Mouse (Mus musculus) limb, embryonic 14.5 days (tissue): ENCODE measurements at regions not wholly inside any gene's neighbourhood (a gene's known extent, or its start where the extent isn't known, plus 50 kb on each side); places are given as distances from the start of the nearest gene placed in this dataset.

Experiments used
- ATAC-seq: fragments of 200-750 bp; cut with Nextera tagmentation; 2 replicates; pipeline ENCODE4 v1.8.0; 2017; ENCODE audit warnings: low read depth, moderate number of reproducible peaks, moderate TSS enrichment; ENCODE audit not compliant: low FRiP score
- DNase-seq: peaks from one replicate; pipeline ENCODE4 v3.0.0-alpha.2; 2015; ENCODE audit warnings: low spot score
- H3K27ac ChIP-seq: fragments of 300-500 bp; sonication (generic); replicated peaks from 2 replicates; pipeline ENCODE4 v1.5.1; 2014; ENCODE audit warnings: low read depth, mild to moderate bottlenecking, low read length, moderate library complexity, mixed read lengths
- H3K27me3 ChIP-seq: fragments of 300-500 bp; sonication (generic); 2 replicates; pipeline ENCODE4 v1.6.1; 2014; ENCODE audit warnings: low read length, mixed read lengths; ENCODE audit not compliant: control insufficient read depth, insufficient read depth
- H3K36me3 ChIP-seq: fragments of 300-500 bp; sonication (generic); 2 replicates; pipeline ENCODE4 v1.6.1; 2014; ENCODE audit warnings: mild to moderate bottlenecking, low read length, moderate library complexity, mixed read lengths; ENCODE audit not compliant: control insufficient read depth, insufficient read depth
- H3K4me1 ChIP-seq: fragments of 300-500 bp; sonication (generic); 2 replicates; pipeline ENCODE4 v1.6.1; 2014; ENCODE audit warnings: antibody characterized with exemption, low read length, mixed read lengths; ENCODE audit not compliant: control insufficient read depth, insufficient read depth
- H3K4me2 ChIP-seq: fragments of 300-500 bp; sonication (generic); replicated peaks from 2 replicates; pipeline ENCODE4 v1.6.1; 2014; ENCODE audit warnings: low read depth, mild to moderate bottlenecking, low read length, moderate library complexity; ENCODE audit not compliant: severe bottlenecking
- H3K4me3 ChIP-seq: fragments of 300-500 bp; sonication (generic); replicated peaks from 2 replicates; pipeline ENCODE4 v1.5.1; 2014; ENCODE audit warnings: low read length
- H3K9ac ChIP-seq: fragments of 300-500 bp; sonication (generic); 2 replicates; pipeline ENCODE4 v1.6.1; 2014; ENCODE audit warnings: mild to moderate bottlenecking, low read depth, low read length, moderate library complexity; ENCODE audit not compliant: severe bottlenecking
- H3K9me3 ChIP-seq: fragments of 300-500 bp; sonication (generic); 2 replicates; pipeline ENCODE4 v1.6.1; 2016; ENCODE audit warnings: low read length; ENCODE audit not compliant: control insufficient read depth
- POLR2A ChIP-seq: fragments of 200-500 bp; IDR thresholded peaks from 2 replicates; pipeline ENCODE4 v1.8.0; 2012; ENCODE audit warnings: inconsistent platforms, mild to moderate bottlenecking, moderate library complexity, borderline replicate concordance; ENCODE audit not compliant: insufficient read depth, insufficient read length; ENCODE audit errors: extremely low read depth
- whole genome bisulfite sequencing: fragments of 180-500 bp; shearing (Covaris S2); extraction: QIAGEN DNeasy Blood & Tissue Kit; methylation state at CpG from one replicate; pipeline ENCODE4 v1.1.7; 2014; 5-methylcytosine and 5-hydroxymethylcytosine counted together

- no peak for ATAC-seq
- TF ChIP-seq POLR2A: no peak
- H3K36me3 ChIP-seq: no peaks in the 10 kb centered on the region
- no peak overlapping the region for H3K9ac ChIP-seq
- H3K27me3 ChIP-seq: no peaks in the 10 kb centered on the region
- no peak for DNase-seq
- 78% methylated on average over 7 of the region's 7 CpGs for WGBS
- H3K4me3 ChIP-seq: no peak overlapping the region
- H3K4me2 ChIP-seq: no peak overlapping the region
- no peaks in the 10 kb centered on the region for H3K9me3 ChIP-seq
- H3K27ac ChIP-seq: no peak overlapping the region
- H3K4me1 ChIP-seq: 0 out of 2 replicates have a peak, but pooled peaks cover 2% of the 10 kb centered on the region
Measured at GRCm38 (mm10) chr4:101329060-101329459, 64.0 kb upstream of the Jak1 start.

- no peaks in the 10 kb centered on the region for H3K9me3 ChIP-seq
- no peaks in the 10 kb centered on the region for H3K4me1 ChIP-seq
- no peak overlapping the region for H3K9ac ChIP-seq
- H3K27me3 ChIP-seq: no peaks in the 10 kb centered on the region
- no peak for DNase-seq
- no peak for ATAC-seq
- H3K36me3 ChIP-seq: no peaks in the 10 kb centered on the region
- 80% methylated on average over 3 of the region's 3 CpGs for WGBS
- no peak overlapping the region for H3K27ac ChIP-seq
- H3K4me3 ChIP-seq: no peak overlapping the region
- no peak overlapping the region for H3K4me2 ChIP-seq
- no peak for TF ChIP-seq POLR2A
Measured at GRCm38 (mm10) chr4:101326067-101326466, 61.0 kb upstream of the Jak1 start.

GRCm38 (mm10) chr4:101321731-101322130 is 56.6 kb upstream of the Jak1 start:
- TF ChIP-seq POLR2A: no peak
- no peaks in the 10 kb centered on the region for H3K27me3 ChIP-seq
- no peak overlapping the region for H3K4me3 ChIP-seq
- H3K4me1 ChIP-seq: no peaks in the 10 kb centered on the region
- no peak overlapping the region for H3K9ac ChIP-seq
- H3K36me3 ChIP-seq: no peaks in the 10 kb centered on the region
- no peak overlapping the region for H3K4me2 ChIP-seq
- H3K27ac ChIP-seq: no peak overlapping the region
- H3K9me3 ChIP-seq: no peaks in the 10 kb centered on the region
- 66% methylated on average over 2 of the region's 2 CpGs for WGBS
- no peak for DNase-seq
- no peak for ATAC-seq

GRCm38 (mm10) chr4:101320587-101320986 is 55.5 kb upstream of the Jak1 start:
- Histone ChIP-seq H3K27me3 (no peaks in the 10 kb centered on the region), H3K4me2 (no peak overlapping the region), H3K9me3 (no peaks in the 10 kb centered on the region), H3K27ac (no peak overlapping the region), H3K4me3 (no peak overlapping the region), H3K36me3 (no peaks in the 10 kb centered on the region), H3K4me1 (no peaks in the 10 kb centered on the region), H3K9ac (no peak overlapping the region)
- ATAC-seq: no peak
- TF ChIP-seq POLR2A: no peak
- 76% methylated on average over 2 of the region's 2 CpGs for WGBS
- DNase-seq: no peak

- Histone ChIP-seq H3K4me1 (no peaks in the 10 kb centered on the region), H3K27ac (no peak overlapping the region)
- 74% methylated on average over 4 of the region's 4 CpGs for WGBS
Measured at GRCm38 (mm10) chr4:101319681-101320220, 54.7 kb upstream of the Jak1 start.

GRCm38 (mm10) chr4:101318836-101319235 is 53.8 kb upstream of the Jak1 start:
- H3K4me2 ChIP-seq: no peak overlapping the region
- H3K36me3 ChIP-seq: no peaks in the 10 kb centered on the region
- H3K27me3 ChIP-seq: no peaks in the 10 kb centered on the region
- H3K4me1 ChIP-seq: no peaks in the 10 kb centered on the region
- H3K9ac ChIP-seq: no peak overlapping the region
- no peak overlapping the region for H3K27ac ChIP-seq
- DNase-seq: no peak
- no peaks in the 10 kb centered on the region for H3K9me3 ChIP-seq
- no peak overlapping the region for H3K4me3 ChIP-seq
- 76% methylated on average over 1 of the region's 1 CpGs for WGBS
- no peak for TF ChIP-seq POLR2A
- ATAC-seq: no peak

More at GRCm38 (mm10) chr4:101319681-101320220, 54.7 kb upstream of the Jak1 start:
- H3K36me3 ChIP-seq: no peaks in the 10 kb centered on the region
- H3K9ac ChIP-seq: no peak overlapping the region
- DNase-seq (no peak), ATAC-seq (no peak)
- H3K27me3 ChIP-seq: no peaks in the 10 kb centered on the region
- H3K4me3 ChIP-seq: no peak overlapping the region
- TF ChIP-seq POLR2A: no peak
- no peak overlapping the region for H3K4me2 ChIP-seq
- H3K9me3 ChIP-seq: no peaks in the 10 kb centered on the region
